Mouse (Mus musculus) cortical plate, adult 2 months (tissue): ENCODE results near the gene Arhgef3.

ENCODE experiments used
- CTCF ChIP-seq: fragments of 200-500 bp; IDR thresholded peaks from 2 replicates; pipeline ENCODE4 v1.5.1; 2011; ENCODE audit warnings: mild to moderate bottlenecking, control low read depth, low read length; ENCODE audit not compliant: insufficient read depth; ENCODE audit errors: extremely low read depth
- POLR2A ChIP-seq: fragments of 200-500 bp; IDR thresholded peaks from 2 replicates; pipeline ENCODE4 v1.6.1; 2011; ENCODE audit warnings: mild to moderate bottlenecking, low read length, control low read depth; ENCODE audit not compliant: insufficient read depth; ENCODE audit errors: extremely low read depth

DNA sequence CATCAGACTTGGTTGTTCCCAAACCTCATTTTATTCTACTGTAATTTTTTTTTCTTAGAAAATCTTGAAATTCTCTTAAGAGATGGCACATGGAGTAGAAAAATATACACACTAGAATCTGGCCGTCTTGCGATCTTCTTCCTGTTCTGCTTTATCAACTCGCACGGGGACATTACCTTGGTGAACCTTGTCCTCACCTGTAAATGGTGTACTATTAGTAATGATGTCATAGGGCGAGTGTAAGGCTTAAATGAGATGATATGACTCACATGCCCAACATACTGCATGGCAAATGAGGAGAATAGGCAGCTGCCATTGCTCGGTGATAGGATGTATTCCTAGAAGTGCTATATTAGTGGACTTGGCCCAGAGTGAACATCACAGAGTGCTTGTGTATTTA, 49.9 kb downstream of the Arhgef3 start:
- TF ChIP-seq CTCF (no peak), POLR2A (no peak)
